Mouse (Mus musculus) liver, embryonic 16.5 days (tissue): Measurements from ENCODE around the gene Hscb. TPM values are rescaled to one million over a fixed set of nuclear protein-coding genes. Genes with fewer than 3 reads are reported as not detected.
"Not testable (repeated sequence)": the region's sequence is repeated elsewhere in the genome, so short reads cannot be mapped to it uniquely, and the experiment has no call there.

ENCODE experiments used
- ATAC-seq: fragments of 200-750 bp; cut with Nextera tagmentation; 2 replicates; pipeline ENCODE4 v1.8.0; 2017; ENCODE audit warnings: low read depth, mild to moderate bottlenecking, moderate number of reproducible peaks, moderate library complexity
- H3K27ac ChIP-seq: fragments of 300-500 bp; sonication (generic); 2 replicates; pipeline ENCODE4 v1.5.1; 2014; ENCODE audit warnings: mild to moderate bottlenecking, low read length
- H3K27me3 ChIP-seq: fragments of 300-500 bp; sonication (generic); 2 replicates; pipeline ENCODE4 v1.6.1; 2014; ENCODE audit warnings: low read depth, low read length, mixed read lengths; ENCODE audit not compliant: control insufficient read depth, insufficient read depth
- H3K36me3 ChIP-seq: fragments of 300-500 bp; sonication (generic); 2 replicates; pipeline ENCODE4 v1.6.1; 2014; ENCODE audit warnings: mild to moderate bottlenecking; ENCODE audit not compliant: control insufficient read depth, insufficient read depth
- H3K4me1 ChIP-seq: fragments of 300-500 bp; sonication (generic); 2 replicates; pipeline ENCODE4 v1.6.1; 2014; ENCODE audit warnings: low read depth, low read length, mixed read lengths; ENCODE audit not compliant: control insufficient read depth
- H3K4me2 ChIP-seq: fragments of 300-500 bp; sonication (generic); 2 replicates; pipeline ENCODE4 v1.6.1; 2014; ENCODE audit warnings: low read depth, low read length, mixed read lengths
- H3K4me3 ChIP-seq: fragments of 300-500 bp; sonication (generic); 2 replicates; pipeline ENCODE4 v1.5.1; 2014; ENCODE audit warnings: low read depth, mild to moderate bottlenecking, low read length
- H3K9ac ChIP-seq: fragments of 300-500 bp; sonication (generic); 2 replicates; pipeline ENCODE4 v1.6.1; 2014; ENCODE audit warnings: low read depth, low read length
- H3K9me3 ChIP-seq: fragments of 300-500 bp; sonication (generic); replicated peaks from 2 replicates; pipeline ENCODE4 v1.6.1; 2016; ENCODE audit warnings: low read length; ENCODE audit not compliant: control insufficient read depth
- WGBS: fragments of 180-500 bp; shearing (Covaris S2); extraction: QIAGEN DNeasy Blood & Tissue Kit; methylation state at CpG from one replicate; pipeline ENCODE4 v1.1.7; 2014; ENCODE audit not compliant: insufficient replicate concordance; 5-methylcytosine and 5-hydroxymethylcytosine counted together
- polyA plus RNA-seq: library from polyadenylated mRNA; unstranded; fragments of >200 nt; fragmentation: Nextera tagmentation; extraction: Ambion mirVana; gene quantifications from 2 replicates; pipeline ENCODE4 v1.2.1, GENCODE M21; 2015

Hscb gene
- polyA plus RNA-seq, 1 experiment from 2014 or later: 59.1 TPM

DNA sequence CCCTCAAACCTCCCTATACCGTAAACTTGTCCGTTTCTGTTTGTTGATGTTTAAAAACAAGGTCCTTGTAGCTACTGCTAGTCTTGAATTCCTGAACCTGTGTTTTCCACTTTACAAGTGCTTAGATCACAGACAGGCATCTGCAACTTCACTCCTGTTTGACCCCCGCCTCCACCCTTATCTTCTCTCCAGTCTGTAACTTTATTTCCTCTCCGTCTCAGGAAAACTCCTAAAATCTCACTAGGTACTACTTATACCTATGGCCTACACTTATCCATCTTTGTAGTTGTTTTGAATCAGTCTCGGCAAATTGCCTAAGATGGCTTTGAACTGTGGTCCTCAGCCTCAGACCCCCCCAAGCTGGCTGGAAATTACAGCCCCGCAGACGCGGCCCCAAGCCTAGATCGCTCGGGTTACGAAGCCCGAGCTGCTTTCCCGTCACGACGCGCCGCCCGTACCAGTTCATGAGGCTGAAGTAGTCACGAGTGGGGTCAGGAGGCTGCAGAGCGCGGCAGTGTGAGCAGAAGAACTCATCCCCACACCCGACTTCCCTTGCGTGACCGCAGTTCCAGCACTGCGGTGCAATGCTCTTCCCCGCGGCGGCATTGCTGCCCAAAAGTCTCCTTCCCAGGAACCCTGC lies 419 bp downstream of the Hscb start:
- H3K27me3 ChIP-seq: no peaks in the 10 kb centered on the region
- WGBS: 1% methylated on average over 28 of the region's 28 CpGs
- no peaks in the 10 kb centered on the region for H3K9me3 ChIP-seq
- H3K4me2 ChIP-seq: peak overlapping the region; percentile 75
- peak overlapping the region; percentile 88 for H3K4me3 ChIP-seq
- peaks cover 14% of the 10 kb centered on the region for H3K36me3 ChIP-seq
- H3K4me1 ChIP-seq: peaks cover 42% of the 10 kb centered on the region
- ATAC-seq: peak; percentile 8
- peak overlapping the region; percentile 96 for H3K9ac ChIP-seq
- peak overlapping the region; percentile 99 for H3K27ac ChIP-seq

DNA sequence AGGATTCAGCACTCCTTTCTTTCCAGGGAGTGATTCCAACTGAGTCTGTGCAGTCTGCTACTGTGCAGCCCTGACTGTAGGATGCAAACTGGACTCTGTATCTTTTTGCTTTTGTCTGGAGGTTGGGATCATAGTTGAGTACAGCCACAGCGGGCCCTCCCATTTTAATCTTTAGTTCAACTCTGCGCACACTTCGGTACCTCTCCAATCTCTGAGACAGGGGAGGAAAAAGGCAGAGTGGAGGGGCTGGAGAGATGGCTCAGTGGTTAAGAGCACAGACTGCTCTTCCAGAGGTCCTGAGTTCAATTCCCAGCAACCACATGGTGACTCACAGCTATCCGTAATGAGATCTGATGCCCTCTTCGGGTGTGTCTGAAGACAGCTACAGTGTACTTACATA lies 1.6 kb downstream of the Hscb start:
- Histone ChIP-seq H3K4me2 (peak overlapping the region; percentile 75), H3K4me3 (peak overlapping the region; percentile 88), H3K36me3 (peaks cover 16% of the 10 kb centered on the region), H3K9ac (peak overlapping the region; percentile 96), H3K27ac (peak overlapping the region; percentile 99), H3K4me1 (peaks cover 45% of the 10 kb centered on the region)
- ATAC-seq, H3K27me3 ChIP-seq, H3K9me3 ChIP-seq: not testable (repeated sequence)
- WGBS: 25% methylated on average over 5 of the region's 5 CpGs

DNA sequence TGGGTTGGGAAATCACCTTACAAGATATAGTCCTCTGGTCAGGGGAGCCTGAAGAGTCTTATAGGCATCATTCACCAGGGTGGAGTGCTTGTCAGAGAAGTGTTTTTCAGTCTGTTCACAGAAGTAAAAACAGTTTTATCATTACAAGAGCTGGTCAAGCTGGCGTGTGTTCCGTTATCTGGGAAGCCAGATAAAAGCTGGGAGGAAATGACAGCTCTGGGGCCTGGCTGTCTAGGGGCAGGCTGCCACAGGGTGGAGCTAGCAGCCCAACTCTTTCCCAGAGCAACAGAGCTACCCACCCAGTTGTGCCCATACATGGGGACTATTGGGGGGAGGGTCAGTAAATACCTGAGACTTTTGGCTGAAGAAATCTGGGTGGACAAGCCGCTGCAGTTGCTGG lies 3.6 kb downstream of the Hscb start:
- H3K4me2 ChIP-seq: peak overlapping the region; percentile 75
- no peaks in the 10 kb centered on the region for H3K9me3 ChIP-seq
- peak; percentile 74 for ATAC-seq
- H3K27ac ChIP-seq: peak overlapping the region; percentile 99
- peaks cover 8% of the 10 kb centered on the region for H3K36me3 ChIP-seq
- H3K9ac ChIP-seq: peak overlapping the region; percentile 57
- H3K27me3 ChIP-seq: no peaks in the 10 kb centered on the region
- peaks cover 34% of the 10 kb centered on the region for H3K4me1 ChIP-seq
- H3K4me3 ChIP-seq: peak overlapping the region; percentile 88
- WGBS: 2% methylated on average over 3 of the region's 3 CpGs

DNA sequence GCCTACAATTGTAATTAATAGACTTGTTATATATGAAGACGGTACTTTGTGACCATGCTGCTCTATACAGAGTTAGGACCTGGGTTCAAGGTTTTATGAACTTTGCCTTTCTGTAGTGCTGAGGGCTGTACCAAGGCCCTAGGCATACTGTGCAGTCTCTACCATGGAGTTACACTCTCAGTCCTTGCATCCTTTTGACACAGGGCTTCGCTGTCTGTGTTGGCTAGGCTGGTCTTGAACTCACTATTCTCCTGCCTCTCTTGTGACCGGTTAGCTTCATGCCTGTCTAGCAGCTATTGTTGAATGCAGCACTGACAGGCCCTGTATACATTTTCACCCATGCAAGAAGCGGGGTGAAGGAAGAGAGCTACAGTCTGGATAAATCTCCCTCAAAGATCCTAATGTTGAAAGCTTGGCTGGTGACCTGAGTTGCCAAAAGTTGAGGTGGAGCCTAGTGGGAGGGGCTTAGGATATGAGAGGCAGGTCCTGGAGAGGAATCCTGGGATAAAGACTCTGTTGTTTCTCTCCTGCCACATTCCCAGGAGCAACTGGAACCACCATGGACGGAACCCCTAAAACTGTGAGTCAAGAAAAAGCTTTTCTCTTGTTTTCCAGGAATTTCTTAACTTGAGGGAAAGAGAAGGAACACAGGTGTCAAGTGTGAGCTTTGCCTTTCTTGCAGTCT lies 8.4 kb downstream of the Hscb start:
- Histone ChIP-seq H3K27ac (no peak overlapping the region), H3K27me3 (no peaks in the 10 kb centered on the region), H3K36me3 (peaks cover 15% of the 10 kb centered on the region), H3K9me3 (no peaks in the 10 kb centered on the region), H3K4me3 (no peak overlapping the region), H3K9ac (no peak overlapping the region), H3K4me1 (peaks cover 16% of the 10 kb centered on the region), H3K4me2 (no peak overlapping the region)
- 79% methylated on average over 5 of the region's 5 CpGs for WGBS
- ATAC-seq: no peak

DNA sequence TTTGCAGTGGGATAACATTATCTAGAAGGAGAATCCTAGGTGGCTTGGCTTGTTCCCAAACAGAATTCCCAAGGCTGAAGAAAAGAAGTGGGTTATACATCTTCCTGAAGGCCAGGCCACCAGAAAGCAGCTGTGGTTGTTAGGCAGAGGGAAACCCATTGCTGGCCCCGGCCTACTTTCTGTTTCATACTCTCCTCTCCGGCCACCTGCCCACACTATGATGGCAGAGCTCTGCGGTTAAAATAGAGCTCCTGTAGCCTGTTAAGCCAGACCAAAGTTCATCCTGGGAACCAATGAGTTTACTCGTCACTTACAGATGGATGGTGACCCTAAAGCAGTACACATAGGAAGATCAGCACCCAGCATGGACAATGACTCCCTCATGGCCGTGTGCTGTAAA lies 12.0 kb downstream of the Hscb start:
- no peak overlapping the region for H3K9ac ChIP-seq
- no peaks in the 10 kb centered on the region; the same call in 1 of the 2 replicates for H3K4me1 ChIP-seq
- H3K36me3 ChIP-seq: peaks cover 11% of the 10 kb centered on the region; the same call in 1 of the 2 replicates
- H3K4me3 ChIP-seq: no peak overlapping the region
- no peaks in the 10 kb centered on the region for H3K9me3 ChIP-seq
- no peak overlapping the region for H3K4me2 ChIP-seq
- WGBS: 74% methylated on average over 5 of the region's 5 CpGs
- no peaks in the 10 kb centered on the region for H3K27me3 ChIP-seq
- H3K27ac ChIP-seq: no peak overlapping the region
- no peak for ATAC-seq

DNA sequence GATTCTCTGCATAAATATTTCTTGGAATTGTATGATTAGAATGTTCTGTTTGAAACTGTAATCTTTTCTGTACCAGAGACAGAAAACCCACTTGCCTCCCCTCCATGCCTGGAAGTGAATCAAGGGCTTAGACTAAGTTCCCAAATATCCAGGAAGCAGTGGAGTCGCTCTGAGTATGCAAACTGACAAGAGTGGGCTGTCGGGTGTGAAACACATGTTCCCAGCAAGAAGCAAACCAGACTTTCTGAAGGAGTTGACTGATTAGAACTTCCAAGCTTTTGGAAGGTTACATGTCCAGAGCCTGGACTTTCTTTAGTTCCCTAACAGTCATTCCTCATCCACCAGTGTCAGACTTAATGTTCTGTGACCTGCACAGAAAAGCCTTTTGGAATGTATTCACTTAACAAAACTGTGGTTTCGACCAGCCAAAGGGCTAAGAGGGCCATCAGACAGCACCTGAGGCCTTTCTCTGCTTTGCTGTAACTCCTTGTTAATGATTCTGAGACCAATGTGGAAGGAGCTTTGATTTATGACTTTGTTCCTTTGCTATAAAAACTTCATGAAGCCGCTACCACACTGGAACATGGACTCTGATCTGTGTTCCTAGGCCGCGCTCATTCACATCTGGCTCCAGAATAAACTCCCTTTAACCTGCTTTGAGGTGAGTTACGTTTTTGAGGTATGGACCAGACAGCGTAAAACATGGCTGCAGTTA lies 12.6 kb downstream of the Hscb start:
- Histone ChIP-seq H3K36me3 (peaks cover 11% of the 10 kb centered on the region; the same call in 1 of the 2 replicates), H3K27me3 (no peaks in the 10 kb centered on the region), H3K4me2 (no peak overlapping the region), H3K27ac (no peak overlapping the region), H3K9me3 (no peaks in the 10 kb centered on the region), H3K4me1 (no peaks in the 10 kb centered on the region; the same call in 1 of the 2 replicates), H3K4me3 (no peak overlapping the region), H3K9ac (no peak overlapping the region)
- ATAC-seq: no peak
- WGBS: 81% methylated on average over 8 of the region's 8 CpGs

DNA sequence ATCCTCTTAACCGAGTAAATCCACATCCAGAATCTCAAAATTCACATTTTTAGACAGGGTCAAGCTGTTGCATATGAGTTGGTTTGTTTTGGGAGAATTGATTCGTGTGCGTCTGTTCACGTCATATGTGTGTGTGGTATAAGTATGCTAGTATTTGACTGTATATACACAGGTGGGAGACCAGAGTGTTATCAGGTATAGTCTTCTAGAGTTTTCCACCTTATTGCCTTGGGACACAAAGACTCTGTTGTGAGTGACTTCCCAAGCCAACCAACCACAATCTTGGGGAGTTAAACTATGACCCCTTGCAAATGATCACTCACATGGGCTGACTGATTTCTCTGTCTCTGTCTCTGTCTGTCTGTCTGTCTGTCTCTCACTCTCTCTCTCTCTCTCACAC lies 15.2 kb downstream of the Hscb start:
- no peak overlapping the region for H3K9ac ChIP-seq
- H3K4me1 ChIP-seq: no peaks in the 10 kb centered on the region; the same call in 1 of the 2 replicates
- H3K9me3 ChIP-seq: no peaks in the 10 kb centered on the region
- WGBS: 69% methylated on average over 4 of the region's 4 CpGs
- no peak overlapping the region for H3K4me2 ChIP-seq
- no peak overlapping the region for H3K27ac ChIP-seq
- ATAC-seq: no peak
- H3K27me3 ChIP-seq: no peaks in the 10 kb centered on the region
- no peak overlapping the region for H3K4me3 ChIP-seq
- H3K36me3 ChIP-seq: peaks cover 3% of the 10 kb centered on the region; the same call in 1 of the 2 replicates

DNA sequence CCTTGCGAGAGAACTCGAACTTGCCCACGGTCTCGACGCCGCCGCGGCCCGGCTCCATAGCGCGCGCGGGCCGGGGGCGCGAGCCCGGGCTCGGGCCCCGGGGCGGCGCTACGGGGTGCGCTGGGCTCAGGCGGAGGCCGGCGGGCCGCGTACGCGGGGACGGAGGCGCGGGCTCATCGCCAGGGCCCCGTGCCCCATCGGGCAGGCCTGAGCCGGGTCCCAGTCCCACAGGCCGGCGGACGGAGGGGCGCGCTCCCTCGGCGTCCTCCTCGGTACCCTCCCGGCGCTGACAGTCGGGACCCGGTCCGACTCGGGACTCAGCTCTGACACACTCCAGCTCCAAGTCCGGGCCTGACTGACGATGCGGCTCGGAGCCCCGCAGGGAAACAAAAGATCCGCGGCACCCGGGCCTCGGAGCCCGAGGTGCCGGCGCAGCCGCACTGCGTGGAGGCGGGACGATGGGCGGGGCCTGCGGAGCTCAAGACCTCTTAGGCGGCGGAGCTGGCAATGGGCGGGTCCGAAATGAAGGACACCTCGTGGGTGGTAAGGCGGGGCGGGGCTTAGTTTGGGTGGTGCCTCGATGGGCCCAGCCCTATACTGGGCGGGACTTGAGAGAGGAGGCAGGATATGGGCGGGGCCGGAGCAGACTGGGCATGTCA lies 29.8 kb downstream of the Hscb start, which contains the start of gene Ulk1:
Gene Ulk1, minus strand, starts transcription at position 431 of the 659 bp plus-strand sequence.
- Histone ChIP-seq H3K9me3 (no peaks in the 10 kb centered on the region), H3K27me3 (no peaks in the 10 kb centered on the region), H3K4me1 (peaks cover 41% of the 10 kb centered on the region), H3K4me3 (peak within 1 kb of the TSS; percentile 90), H3K9ac (peak within 1 kb of the TSS; percentile 100), H3K4me2 (peak within 1 kb of the TSS; percentile 80), H3K27ac (peak within 1 kb of the TSS; percentile 96), H3K36me3 (peaks cover 5% of the 10 kb centered on the region)
- ATAC-seq: peak; percentile 87
- under 1% methylated on average over 73 of the region's 80 CpGs for WGBS
